Mouse (Mus musculus) heart, embryonic 14.5 days (tissue): Measurements from ENCODE around the gene Arhgap10. TPM values are rescaled to one million over a fixed set of nuclear protein-coding genes. Genes with fewer than 3 reads are reported as not detected.

Experiments
- ATAC-seq: fragments of 200-750 bp; cut with Nextera tagmentation; 2 replicates; pipeline ENCODE4 v1.8.0; 2017; ENCODE audit warnings: low read depth, moderate TSS enrichment; ENCODE audit not compliant: insufficient number of reproducible peaks, insufficient read depth, low FRiP score
- H3K27ac ChIP-seq, 2 experiments: fragments of 200-500 bp in 1 of 2; fragments of 300-500 bp in 1 of 2; sonication (generic) in 1 of 2; replicated peaks in 1 of 2; 2 replicates each; pipeline ENCODE4 v1.5.1; 2012 to 2014; ENCODE audit warnings: low read depth in 2 of 2, low read length in 2 of 2, control low read depth in 1 of 2, mild to moderate bottlenecking in 1 of 2, mixed read lengths in 1 of 2; ENCODE audit not compliant: control insufficient read depth in 1 of 2, insufficient read depth in 1 of 2
- H3K27me3 ChIP-seq: fragments of 300-500 bp; sonication (generic); 2 replicates; pipeline ENCODE4 v1.6.1; 2014; ENCODE audit warnings: mild to moderate bottlenecking, low read length, control low read depth; ENCODE audit not compliant: control insufficient read depth, insufficient read depth
- H3K36me3 ChIP-seq: fragments of 300-500 bp; sonication (generic); 2 replicates; pipeline ENCODE4 v1.6.1; 2014; ENCODE audit warnings: mild to moderate bottlenecking, control low read depth, low read length, mixed read lengths; ENCODE audit not compliant: control insufficient read depth, insufficient read depth
- H3K4me1 ChIP-seq, 2 experiments: fragments of 200-500 bp in 1 of 2; fragments of 300-500 bp in 1 of 2; sonication (generic) in 1 of 2; 2 replicates each; pipeline ENCODE4 v1.6.1; 2012 to 2014; ENCODE audit warnings: low read length in 2 of 2, control low read depth in 1 of 2, mixed read lengths in 1 of 2; ENCODE audit not compliant: control insufficient read depth in 2 of 2, insufficient read depth in 2 of 2
- H3K4me2 ChIP-seq: fragments of 300-500 bp; sonication (generic); 2 replicates; pipeline ENCODE4 v1.6.1; 2014; ENCODE audit warnings: mild to moderate bottlenecking, low read length
- H3K4me3 ChIP-seq, 2 experiments: fragments of 200-500 bp in 1 of 2; fragments of 300-500 bp in 1 of 2; sonication (generic) in 1 of 2; 2 replicates each; pipeline ENCODE4 v1.5.1; 2012 to 2014; ENCODE audit warnings: low read length in 2 of 2, mild to moderate bottlenecking in 2 of 2, control low read depth in 1 of 2, low read depth in 1 of 2, moderate library complexity in 1 of 2; ENCODE audit not compliant: control insufficient read depth in 1 of 2, insufficient read depth in 1 of 2
- H3K9ac ChIP-seq: fragments of 300-500 bp; sonication (generic); 2 replicates; pipeline ENCODE4 v1.6.1; 2014; ENCODE audit warnings: mild to moderate bottlenecking, low read length
- H3K9me3 ChIP-seq: fragments of 300-500 bp; sonication (generic); 2 replicates; pipeline ENCODE4 v1.6.1; 2016; ENCODE audit warnings: low read length, control low read depth; ENCODE audit not compliant: control insufficient read depth
- WGBS: fragments of 180-500 bp; shearing (Covaris S2); extraction: QIAGEN DNeasy Blood & Tissue Kit; methylation state at CpG from one replicate; pipeline ENCODE4 v1.1.7; 2014; 5-methylcytosine and 5-hydroxymethylcytosine counted together
- polyA plus RNA-seq: library from polyadenylated mRNA; unstranded; fragments of >200 nt; fragmentation: Nextera tagmentation; extraction: Ambion mirVana; gene quantifications from 2 replicates; pipeline ENCODE4 v1.2.1, GENCODE M21; 2014

Arhgap10 gene
- polyA plus RNA-seq, 1 experiment from 2014 or later, result 26.2 TPM

GRCm38 (mm10) chr8:77369671-77370070, 148.1 kb downstream of the Arhgap10 start:
- no peak overlapping the region for H3K27ac ChIP-seq
- H3K4me1 ChIP-seq, result peaks cover 5 to 7% of the 10 kb centered on the region in 2 experiments
- no peak for ATAC-seq
- H3K9me3 ChIP-seq, result no peaks in the 10 kb centered on the region
- H3K27me3 ChIP-seq, result no peaks in the 10 kb centered on the region
- no peak overlapping the region for H3K4me3 ChIP-seq
- 84% methylated on average over 7 of the region's 7 CpGs for WGBS
- H3K9ac ChIP-seq, result no peak overlapping the region
- peaks cover 22% of the 10 kb centered on the region for H3K36me3 ChIP-seq
- no peak overlapping the region for H3K4me2 ChIP-seq

GRCm38 (mm10) chr8:77367091-77367490, 150.7 kb downstream of the Arhgap10 start:
- Histone ChIP-seq H3K9ac (no peak overlapping the region), H3K27ac (no peak overlapping the region), H3K4me2 (no peak overlapping the region), H3K4me1 (peaks cover 5 to 7% of the 10 kb centered on the region in 2 experiments), H3K27me3 (no peaks in the 10 kb centered on the region), H3K36me3 (peaks cover 20% of the 10 kb centered on the region), H3K4me3 (no peak overlapping the region), H3K9me3 (no peaks in the 10 kb centered on the region)
- WGBS, result 68% methylated on average over 3 of the region's 3 CpGs
- ATAC-seq, result no peak

- Histone ChIP-seq H3K4me2 (no peak overlapping the region), H3K9ac (no peak overlapping the region), H3K4me1 (peaks cover 5 to 7% of the 10 kb centered on the region in 2 experiments), H3K27ac (no peak overlapping the region), H3K4me3 (no peak overlapping the region), H3K27me3 (no peaks in the 10 kb centered on the region), H3K36me3 (peaks cover 25% of the 10 kb centered on the region), H3K9me3 (no peaks in the 10 kb centered on the region)
- no peak for ATAC-seq
- WGBS, result 91% methylated on average over 4 of the region's 4 CpGs
These were observed 151.3 kb downstream of the Arhgap10 start for GRCm38 (mm10) chr8:77366446-77366845.

GRCm38 (mm10) chr8:77365990-77366389, 151.8 kb downstream of the Arhgap10 start:
- Histone ChIP-seq H3K9me3 (no peaks in the 10 kb centered on the region), H3K27me3 (no peaks in the 10 kb centered on the region), H3K27ac (no peak overlapping the region), H3K36me3 (peaks cover 28% of the 10 kb centered on the region), H3K4me3 (no peak overlapping the region), H3K9ac (no peak overlapping the region), H3K4me1 (peaks cover 5 to 7% of the 10 kb centered on the region in 2 experiments), H3K4me2 (no peak overlapping the region)
- ATAC-seq, result no peak
- WGBS, result 80% methylated on average over 6 of the region's 6 CpGs

- no peak for ATAC-seq
- no peak overlapping the region for H3K9ac ChIP-seq
- no peak overlapping the region for H3K4me2 ChIP-seq
- no peak overlapping the region for H3K4me3 ChIP-seq
- peaks cover 37% of the 10 kb centered on the region for H3K36me3 ChIP-seq
- no peaks in the 10 kb centered on the region for H3K27me3 ChIP-seq
- no peak overlapping the region for H3K27ac ChIP-seq
- 83% methylated on average over 11 of the region's 11 CpGs for whole genome bisulfite sequencing
- H3K9me3 ChIP-seq, result no peaks in the 10 kb centered on the region
- no peaks in the 10 kb centered on the region for H3K4me1 ChIP-seq
These were observed 153.3 kb downstream of the Arhgap10 start for GRCm38 (mm10) chr8:77364472-77364871.

GRCm38 (mm10) chr8:77360853-77361252, 156.9 kb downstream of the Arhgap10 start:
- no peak overlapping the region for H3K4me2 ChIP-seq
- H3K4me1 ChIP-seq, result no peaks in the 10 kb centered on the region
- peaks cover 40% of the 10 kb centered on the region for H3K36me3 ChIP-seq
- WGBS, result 92% methylated on average over 5 of the region's 5 CpGs
- no peak overlapping the region for H3K4me3 ChIP-seq
- H3K9ac ChIP-seq, result no peak overlapping the region
- no peaks in the 10 kb centered on the region for H3K27me3 ChIP-seq
- H3K9me3 ChIP-seq, result no peaks in the 10 kb centered on the region
- no peak overlapping the region for H3K27ac ChIP-seq
- no peak for ATAC-seq

DNA sequence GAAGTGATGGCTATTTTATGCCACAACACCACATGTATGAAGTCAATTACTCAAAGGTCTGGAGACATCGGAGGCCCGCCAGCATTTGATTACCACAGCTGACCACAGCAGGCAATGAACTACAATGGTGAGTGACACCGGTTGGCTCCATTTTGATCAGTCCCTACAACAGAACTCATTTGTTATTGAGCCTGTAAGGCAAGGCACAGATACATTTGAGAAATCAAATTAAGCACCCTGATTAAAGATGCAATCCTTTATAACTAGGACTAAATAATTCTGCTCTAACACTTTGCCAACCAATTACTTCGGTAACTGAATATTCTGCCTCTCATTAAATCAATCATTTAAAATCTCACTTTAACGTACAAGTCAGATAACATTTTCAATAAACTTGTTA, 157.3 kb downstream of the Arhgap10 start:
- no peaks in the 10 kb centered on the region for H3K9me3 ChIP-seq
- H3K9ac ChIP-seq, result no peak overlapping the region
- 96% methylated on average over 5 of the region's 5 CpGs for WGBS
- no peak overlapping the region for H3K27ac ChIP-seq
- H3K27me3 ChIP-seq, result no peaks in the 10 kb centered on the region
- H3K4me2 ChIP-seq, result no peak overlapping the region
- peaks cover 40% of the 10 kb centered on the region for H3K36me3 ChIP-seq
- no peaks in the 10 kb centered on the region for H3K4me1 ChIP-seq
- no peak overlapping the region for H3K4me3 ChIP-seq
- ATAC-seq, result no peak

DNA sequence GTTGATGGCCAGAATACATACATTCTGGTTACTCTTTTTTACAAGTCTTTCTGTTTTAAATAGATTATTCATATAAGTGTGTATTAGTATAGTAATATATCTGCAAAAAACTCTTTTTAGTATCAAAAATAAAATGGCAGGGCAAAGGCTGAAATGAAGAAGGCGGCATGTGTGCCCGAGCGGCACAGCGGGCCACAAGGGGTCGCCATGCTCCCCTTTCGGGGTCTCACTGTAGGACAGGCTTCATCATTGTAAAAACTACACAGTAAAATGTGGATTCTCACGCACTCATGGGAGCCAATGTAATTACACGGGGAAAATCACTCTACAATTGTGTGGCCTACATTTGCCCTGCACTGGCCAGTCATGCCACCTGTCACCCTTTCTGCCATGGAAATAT, 160.6 kb downstream of the Arhgap10 start:
- WGBS, result 82% methylated on average over 8 of the region's 8 CpGs
- Histone ChIP-seq H3K27ac (no peak overlapping the region), H3K9ac (no peak overlapping the region), H3K36me3 (peaks cover 26% of the 10 kb centered on the region), H3K4me1 (no peaks in the 10 kb centered on the region), H3K4me3 (no peak overlapping the region), H3K9me3 (no peaks in the 10 kb centered on the region), H3K4me2 (no peak overlapping the region), H3K27me3 (no peaks in the 10 kb centered on the region)
- ATAC-seq, result no peak
